Mouse (Mus musculus) cortical plate, adult 2 months (tissue): ENCODE data around the gene Chst15.

Experiments used
- CTCF ChIP-seq: fragments of 200-500 bp; IDR thresholded peaks from 2 replicates; pipeline ENCODE4 v1.5.1; 2011; ENCODE audit warnings: mild to moderate bottlenecking, control low read depth, low read length; ENCODE audit not compliant: insufficient read depth; ENCODE audit errors: extremely low read depth
- POLR2A ChIP-seq: fragments of 200-500 bp; IDR thresholded peaks from 2 replicates; pipeline ENCODE4 v1.6.1; 2011; ENCODE audit warnings: mild to moderate bottlenecking, low read length, control low read depth; ENCODE audit not compliant: insufficient read depth; ENCODE audit errors: extremely low read depth

DNA sequence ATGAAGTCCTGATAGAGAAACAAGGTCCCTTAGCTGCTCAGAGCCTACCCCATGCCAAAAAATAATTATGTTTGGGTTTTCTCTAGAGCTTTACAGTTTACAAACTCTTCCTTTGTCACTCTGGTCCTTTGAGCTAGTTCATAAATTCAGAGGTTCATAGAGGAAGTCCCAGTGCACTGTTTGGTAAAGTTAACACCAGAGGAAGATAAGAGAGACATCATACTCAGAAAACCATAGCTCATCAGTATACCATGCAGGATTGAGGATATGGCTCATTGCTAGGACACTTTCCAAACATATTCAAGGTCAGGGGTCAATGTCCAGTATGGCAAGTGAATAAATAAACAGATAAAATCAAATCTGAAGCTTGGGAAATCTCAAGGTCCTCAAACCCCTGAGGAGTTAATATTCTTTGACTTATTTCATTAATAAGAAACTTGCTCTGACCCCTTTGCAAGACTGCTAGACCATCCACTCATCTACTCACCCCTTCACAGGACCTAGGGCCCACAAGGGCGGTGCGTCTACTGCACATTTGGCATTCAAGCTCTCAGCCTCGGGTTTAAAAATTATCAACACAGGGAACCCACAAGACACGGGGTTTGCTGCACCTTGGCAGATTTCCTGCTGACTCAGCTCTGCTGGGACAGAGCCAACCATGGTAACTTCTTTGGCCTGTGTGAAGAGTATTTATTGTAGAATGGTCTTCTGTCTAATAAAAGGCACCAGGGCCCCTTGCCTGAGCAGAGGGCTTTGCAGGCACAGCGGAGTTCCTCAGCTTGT, 8.7 kb upstream of the Chst15 start:
- no peak for TF ChIP-seq POLR2A
- no peak for TF ChIP-seq CTCF
